Mouse (Mus musculus): ENCODE data around the gene Mbd4.

Mbd4 gene

GRCm38 (mm10) chr6:115859258-115859657, 6.1 kb upstream of the Mbd4 start:
- no peak for DNase-seq (ENCODE audit: low spot score in 2 of 2)

GRCm38 (mm10) chr6:115856361-115856745, 3.2 kb upstream of the Mbd4 start:
- no peak for DNase-seq (ENCODE audit: low spot score in 2 of 2)

- no peak for DNase-seq (ENCODE audit: low spot score in 2 of 2)
These were observed 2.7 kb upstream of the Mbd4 start for GRCm38 (mm10) chr6:115855733-115856360.

- no peak for DNase-seq (ENCODE audit: low spot score in 2 of 2)
These were observed 1.3 kb upstream of the Mbd4 start for GRCm38 (mm10) chr6:115854432-115854831.

GRCm38 (mm10) chr6:115853985-115854384, 814 bp upstream of the Mbd4 start:
- DNase-seq (ENCODE audit: low spot score in 2 of 2), result no peak

GRCm38 (mm10) chr6:115852446-115853090, 603 bp downstream of the Mbd4 start:
- DNase-seq (ENCODE audit: low spot score in 2 of 2), result peak in 1 of 2 experiments; percentile 7

- peak; percentile 56 to 62 for DNase-seq (ENCODE audit: low spot score in 2 of 2)
These were observed 4.4 kb downstream of the Mbd4 start for GRCm38 (mm10) chr6:115848598-115849304.

GRCm38 (mm10) chr6:115846640-115847411, 6.3 kb downstream of the Mbd4 start:
- DNase-seq (ENCODE audit: low spot score in 2 of 2), result peak; percentile 61 to 67

GRCm38 (mm10) chr6:115845006-115845405, 8.2 kb downstream of the Mbd4 start:
- DNase-seq (ENCODE audit: low spot score in 2 of 2), result no peak

- no peak for DNase-seq (ENCODE audit: low spot score in 2 of 2)
These were observed 14.4 kb downstream of the Mbd4 start for GRCm38 (mm10) chr6:115838745-115839144.

- DNase-seq (ENCODE audit: low spot score in 2 of 2), result peak; percentile 64
These were observed 15.0 kb downstream of the Mbd4 start, which contains the start of gene Efcab12 for GRCm38 (mm10) chr6:115838161-115838597. Gene Efcab12 (minus strand): TSS chr6:115838412.

- no peak for DNase-seq (ENCODE audit: low spot score in 2 of 2)
These were observed 19.3 kb downstream of the Mbd4 start for GRCm38 (mm10) chr6:115833861-115834260.

- no peak for DNase-seq (ENCODE audit: low spot score in 2 of 2)
These were observed 20.9 kb downstream of the Mbd4 start for GRCm38 (mm10) chr6:115832152-115832850.

- no peak for DNase-seq (ENCODE audit: low spot score in 2 of 2)
These were observed 22.2 kb downstream of the Mbd4 start for GRCm38 (mm10) chr6:115830779-115831601.

- DNase-seq (ENCODE audit: low spot score in 2 of 2), result peak; percentile 72 to 80
These were observed 29.2 kb downstream of the Mbd4 start for GRCm38 (mm10) chr6:115823850-115824464.

- no peak for DNase-seq (ENCODE audit: low spot score in 2 of 2)
These were observed 31.8 kb downstream of the Mbd4 start for GRCm38 (mm10) chr6:115821216-115821993.

- DNase-seq (ENCODE audit: low spot score in 2 of 2), result no peak
These were observed 35.0 kb downstream of the Mbd4 start for GRCm38 (mm10) chr6:115818129-115818528.

GRCm38 (mm10) chr6:115815041-115815440, 38.1 kb downstream of the Mbd4 start:
- no peak for DNase-seq (ENCODE audit: low spot score in 2 of 2)

GRCm38 (mm10) chr6:115814104-115814503, 39.1 kb downstream of the Mbd4 start:
- peak; percentile 55 to 74 for DNase-seq (ENCODE audit: low spot score in 2 of 2)
